ENCODE assay signal across 9 mouse cellular contexts in genomic region chr2:72977272-72977671, GRCm38 (mm10). TPM values are rescaled to one million over a fixed set of nuclear protein-coding genes. Genes with fewer than 3 reads are reported as not detected.
DNase-seq lines count a peak whose midpoint lies in the region; ATAC-seq lines count a peak whose summit lies in the region.
"Had no signal": no experiment of that assay in that cellular context is flagged by ENCODE, and none has a peak within 500 bp of the region (broad histone marks: within the 10 kb centered on the region; RNA-seq: fewer than 3 reads in every experiment).

No protein-coding gene starts in this region.

- DNase-seq in embryo, embryonic 10.5 days (ENCODE audit: low spot score), result peak; percentile 14
- DNase-seq in embryo, embryonic 9.5 days (ENCODE audit: extremely low spot score), result no peak
- peak; percentile 48 for DNase-seq in 416B (ENCODE audit: low read depth)
- no peak for DNase-seq in liver, embryonic 13.5 days
- DNase-seq in yolk sac, embryonic 10.5 days (ENCODE audit: low spot score), result no peak
- no peak for DNase-seq in spleen, adult 12 weeks (ENCODE audit: low spot score)
- no peak for DNase-seq in right cerebral cortex, postnatal 10 days (ENCODE audit: low spot score in 2 of 2)

- 72% methylated on average over 1 of the region's 1 CpGs for WGBS in forebrain, embryonic 15.5 days
- 74% methylated on average over 1 of the region's 1 CpGs for WGBS in liver, embryonic 13.5 days (ENCODE audit: insufficient replicate concordance)

- H3K4me3 ChIP-seq in forebrain, embryonic 15.5 days, result peak overlapping the region; percentile 25
- H3K4me3 ChIP-seq in liver, embryonic 13.5 days (replicated peaks), result peak overlapping the region; percentile 60

- 0 out of 2 replicates have a peak overlapping the region, but pooled peaks have one; percentile 9 for H3K9ac ChIP-seq in forebrain, embryonic 15.5 days (replicated peaks)
- H3K9ac ChIP-seq in liver, embryonic 13.5 days, result peak overlapping the region; percentile 72

- H3K4me2 ChIP-seq in forebrain, embryonic 15.5 days (replicated peaks), result peak overlapping the region; percentile 31
- peak overlapping the region; percentile 75 for H3K4me2 ChIP-seq in liver, embryonic 13.5 days

- ATAC-seq in forebrain, embryonic 15.5 days (replicated peaks), result no peak
- no peak for ATAC-seq in liver, embryonic 13.5 days (ENCODE audit: low read depth)

- H3K4me1 ChIP-seq in forebrain, embryonic 15.5 days, result peaks cover 36% of the 10 kb centered on the region
- H3K4me1 ChIP-seq in liver, embryonic 13.5 days (replicated peaks), result peaks cover 44% of the 10 kb centered on the region

- no peaks in the 10 kb centered on the region for H3K27me3 ChIP-seq in forebrain, embryonic 15.5 days
- no peaks in the 10 kb centered on the region for H3K27me3 ChIP-seq in liver, embryonic 13.5 days

- peaks cover 5% of the 10 kb centered on the region; the same call in 1 of the 2 replicates for H3K36me3 ChIP-seq in forebrain, embryonic 15.5 days
- peaks cover 9% of the 10 kb centered on the region for H3K36me3 ChIP-seq in liver, embryonic 13.5 days

- no peaks in the 10 kb centered on the region for H3K9me3 ChIP-seq in forebrain, embryonic 15.5 days
- H3K9me3 ChIP-seq in liver, embryonic 13.5 days (replicated peaks), result no peaks in the 10 kb centered on the region

- no peak overlapping the region for H3K27ac ChIP-seq in forebrain, embryonic 15.5 days (replicated peaks)
- no peak overlapping the region for H3K27ac ChIP-seq in liver, embryonic 13.5 days

RNA-seq across cellular contexts. Expression of gene Sp3, which starts 3.0 kb away (rescaled TPM):
- 57.6 and 61.4 TPM in 2 replicates for polyA plus RNA-seq in forebrain, embryonic 15.5 days (2015; fragmentation: Nextera tagmentation; extraction: Ambion mirVana)
- 29.6 and 37.6 TPM in 2 replicates for polyA plus RNA-seq in liver, embryonic 13.5 days (2015; fragmentation: Nextera tagmentation; extraction: Ambion mirVana)

RNA-seq across cellular contexts. Expression of gene Gm11084, which starts 9.2 kb away (rescaled TPM):
- polyA plus RNA-seq in forebrain, embryonic 15.5 days (2015; fragmentation: Nextera tagmentation; extraction: Ambion mirVana), result not detected in 2 replicates
- not detected in 2 replicates for polyA plus RNA-seq in liver, embryonic 13.5 days (2015; fragmentation: Nextera tagmentation; extraction: Ambion mirVana)
- polyA plus RNA-seq: thymus, postnatal 0 days had no signal

Comparison
In these comparisons a context has a peak if more than half of its experiments do, and no peak if none do; other contexts are left out.
1. DNase-seq: peak in embryo, embryonic 10.5 days (single experiment) and 416B (single experiment); none in embryo, embryonic 9.5 days (single experiment), liver, embryonic 13.5 days (single experiment), yolk sac, embryonic 10.5 days (single experiment), spleen, adult 12 weeks (single experiment) and right cerebral cortex, postnatal 10 days (0 of 2).